Mouse (Mus musculus): ENCODE data around the gene Arxes1. TPM values are rescaled to one million over a fixed set of nuclear protein-coding genes. Genes with fewer than 3 reads are reported as not detected.
"Not testable (repeated sequence)": the region's sequence is repeated elsewhere in the genome, so short reads cannot be mapped to it uniquely, and the experiment has no call there.

The Arxes1 gene
- polyA plus RNA-seq (2016; fragmentation: Nextera tagmentation; extraction: Ambion mirVana), result 35.3 and 36.9 TPM in 2 replicates

DNA sequence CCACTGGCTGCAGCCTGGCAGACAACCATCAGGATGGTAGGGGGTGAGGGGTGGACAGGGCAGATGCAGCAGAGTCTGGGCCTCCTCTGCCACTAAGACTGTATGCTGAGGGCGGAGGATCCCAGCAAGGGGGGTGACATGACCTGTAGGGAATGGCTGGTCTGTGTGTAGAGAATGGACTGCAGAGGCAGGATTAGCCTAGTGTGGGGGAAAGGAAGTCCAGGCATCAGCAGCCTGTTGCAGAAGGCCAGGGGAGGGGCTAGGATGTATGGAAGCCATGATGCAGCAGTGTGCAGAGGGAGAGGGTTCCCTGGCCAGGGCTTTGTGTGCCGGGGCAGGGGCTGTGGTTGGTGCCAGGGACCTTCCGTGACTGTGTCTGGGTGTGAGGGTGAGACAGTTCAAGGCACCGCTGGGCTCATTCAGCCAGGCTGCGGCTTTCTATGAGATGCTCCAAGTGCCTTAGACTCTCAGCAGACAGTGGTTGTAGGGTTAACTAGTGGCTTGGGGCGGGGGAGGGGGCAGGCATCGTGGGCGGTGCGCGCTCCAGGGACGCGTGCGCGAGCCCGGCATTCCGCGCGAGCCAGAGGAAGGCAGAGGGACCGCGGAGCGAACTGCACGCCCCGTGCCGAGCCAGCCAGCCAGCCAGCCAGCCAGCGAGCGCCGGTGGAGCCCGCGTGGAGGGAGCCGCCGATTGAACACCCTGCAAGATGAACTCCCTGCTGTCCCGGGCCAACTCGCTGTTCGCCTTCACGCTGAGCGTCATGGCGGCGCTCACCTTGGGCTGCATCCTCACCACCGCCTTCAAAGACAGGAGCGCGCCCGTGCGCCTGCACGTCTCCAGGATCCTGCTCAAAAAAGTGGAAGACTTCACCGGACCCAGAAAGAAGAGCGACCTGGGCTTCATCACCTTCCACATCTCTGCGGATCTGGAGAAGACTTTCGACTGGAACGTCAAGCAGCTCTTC lies at the start of gene Arxes1:
TSS of gene Arxes1 (plus strand) at position 569 of the 965 bp plus-strand sequence.
- H3K9ac ChIP-seq, result not testable (repeated sequence)
- 15% methylated on average over 11 of the region's 49 CpGs for WGBS
- peak within 1 kb of the TSS; percentile 33 for H3K4me3 ChIP-seq

DNA sequence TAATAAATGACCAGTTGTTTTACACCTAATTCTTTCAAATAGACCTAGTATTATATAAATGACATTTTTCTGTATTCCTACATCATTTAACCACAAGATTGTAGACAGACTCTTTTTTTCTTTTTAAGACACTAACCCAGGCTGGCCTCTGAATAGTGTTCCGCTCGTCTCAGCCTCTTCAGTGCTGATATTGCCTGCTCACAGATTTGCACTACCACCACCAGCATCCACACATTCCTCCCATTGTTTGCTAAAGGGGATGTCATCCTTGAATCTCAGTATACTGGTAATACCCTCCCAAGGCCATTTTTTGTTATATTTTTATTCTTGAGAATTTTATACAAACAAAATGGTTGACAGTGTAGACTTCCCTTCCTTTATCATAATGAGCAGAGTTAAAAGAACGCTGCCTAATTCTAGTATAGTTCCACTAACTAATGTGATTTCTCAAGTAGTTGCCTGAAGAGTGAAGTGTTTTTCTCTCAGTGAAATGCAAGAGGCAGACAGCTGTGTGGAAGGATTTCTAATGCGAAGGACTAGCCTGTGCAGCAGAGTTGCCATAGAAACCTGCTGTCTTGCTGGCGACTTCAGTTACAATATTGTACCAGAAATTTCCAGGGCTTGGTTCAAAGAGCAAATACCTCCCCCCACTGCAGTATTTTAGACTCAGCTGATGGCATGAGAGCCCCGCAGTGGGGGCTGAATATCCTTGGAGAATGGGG lies 48.5 kb upstream of the Arxes1 start:
- H3K4me3 ChIP-seq, result no peak overlapping the region
- H3K4me2 ChIP-seq, result no peak overlapping the region
- H3K27me3 ChIP-seq (replicated peaks), result no peaks in the 10 kb centered on the region
- H3K9ac ChIP-seq, result no peak overlapping the region
- no peaks in the 10 kb centered on the region for H3K4me1 ChIP-seq (replicated peaks)
- no peaks in the 10 kb centered on the region for H3K36me3 ChIP-seq
- no peaks in the 10 kb centered on the region for H3K9me3 ChIP-seq (replicated peaks)
- 76% methylated on average over 6 of the region's 6 CpGs for WGBS
- ATAC-seq (ENCODE audit: insufficient number of reproducible peaks, low FRiP score), result no peak
- H3K27ac ChIP-seq (ENCODE audit: poor library complexity, severe bottlenecking), result no peak overlapping the region

More for the DNA sequence above, at the start of gene Arxes1:
- H3K9me3 ChIP-seq (replicated peaks); H3K4me1 ChIP-seq (replicated peaks); H3K36me3 ChIP-seq; H3K27ac ChIP-seq (ENCODE audit: poor library complexity, severe bottlenecking); H3K27me3 ChIP-seq (replicated peaks): not testable (repeated sequence)
- ATAC-seq (ENCODE audit: insufficient number of reproducible peaks, low FRiP score), result peak; percentile 89
- peak within 1 kb of the TSS; percentile 59 for H3K4me2 ChIP-seq

DNA sequence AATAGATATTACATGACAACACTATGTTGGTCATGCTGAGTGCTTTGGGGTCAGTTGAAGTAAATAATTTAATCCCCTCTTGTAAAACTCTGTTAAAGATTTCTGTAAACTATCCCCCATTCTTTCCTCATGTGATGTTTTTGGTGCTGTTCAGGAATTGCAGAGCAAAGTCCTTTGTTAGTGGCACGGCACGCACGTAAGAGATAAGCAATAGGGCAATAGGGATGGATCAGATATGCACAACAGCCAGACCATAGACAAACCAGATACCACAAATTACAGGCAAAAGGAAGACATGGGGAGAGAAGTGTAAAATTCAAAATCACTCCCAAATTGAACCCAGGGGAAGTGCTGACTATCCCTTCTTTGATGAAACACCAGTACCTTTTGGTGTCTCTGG lies 46.9 kb upstream of the Arxes1 start:
- WGBS, result 68% methylated on average over 3 of the region's 3 CpGs
- no peak for ATAC-seq (ENCODE audit: insufficient number of reproducible peaks, low FRiP score)
- no peak overlapping the region for H3K27ac ChIP-seq (ENCODE audit: poor library complexity, severe bottlenecking)

GRCm38 (mm10) chrX:135990661-135991060 lies 42.5 kb upstream of the Arxes1 start:
- Histone ChIP-seq H3K9me3 (replicated peaks) (no peaks in the 10 kb centered on the region), H3K4me3 (no peak overlapping the region), H3K4me2 (no peak overlapping the region), H3K36me3 (no peaks in the 10 kb centered on the region), H3K9ac (no peak overlapping the region), H3K4me1 (replicated peaks) (no peaks in the 10 kb centered on the region), H3K27me3 (replicated peaks) (no peaks in the 10 kb centered on the region), H3K27ac (ENCODE audit: poor library complexity, severe bottlenecking) (no peak overlapping the region)
- ATAC-seq (ENCODE audit: insufficient number of reproducible peaks, low FRiP score), result no peak
- WGBS, result 58% methylated on average over 2 of the region's 2 CpGs

More for the DNA sequence above, 46.9 kb upstream of the Arxes1 start:
- Histone ChIP-seq H3K9me3 (replicated peaks) (no peaks in the 10 kb centered on the region), H3K36me3 (no peaks in the 10 kb centered on the region), H3K4me3 (no peak overlapping the region), H3K9ac (no peak overlapping the region), H3K4me2 (no peak overlapping the region), H3K27me3 (replicated peaks) (no peaks in the 10 kb centered on the region), H3K4me1 (replicated peaks) (no peaks in the 10 kb centered on the region)

DNA sequence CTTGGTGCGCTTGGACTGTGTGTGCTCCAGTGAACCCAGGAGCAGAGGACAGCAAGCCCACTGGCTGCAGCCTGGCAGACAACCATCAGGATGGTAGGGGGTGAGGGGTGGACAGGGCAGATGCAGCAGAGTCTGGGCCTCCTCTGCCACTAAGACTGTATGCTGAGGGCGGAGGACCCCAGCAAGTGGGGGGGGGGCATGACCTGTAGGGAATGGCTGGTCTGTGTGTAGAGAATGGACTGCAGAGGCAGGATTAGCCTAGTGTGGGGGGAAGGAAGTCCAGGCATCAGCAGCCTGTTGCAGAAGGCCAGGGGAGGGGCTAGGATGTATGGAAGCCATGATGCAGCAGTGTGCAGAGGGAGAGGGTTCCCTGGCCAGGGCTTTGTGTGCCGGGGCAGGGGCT lies 40.0 kb upstream of the Arxes1 start:
- H3K36me3 ChIP-seq; H3K4me3 ChIP-seq; H3K27ac ChIP-seq (ENCODE audit: poor library complexity, severe bottlenecking); H3K4me1 ChIP-seq (replicated peaks); H3K27me3 ChIP-seq (replicated peaks); H3K9ac ChIP-seq; H3K9me3 ChIP-seq (replicated peaks): not testable (repeated sequence)
- ATAC-seq (ENCODE audit: insufficient number of reproducible peaks, low FRiP score), result peak; percentile 76
- H3K4me2 ChIP-seq, result 0 out of 2 replicates have a peak overlapping the region, but pooled peaks have one; percentile 29
- WGBS, result 82% methylated on average over 2 of the region's 3 CpGs

DNA sequence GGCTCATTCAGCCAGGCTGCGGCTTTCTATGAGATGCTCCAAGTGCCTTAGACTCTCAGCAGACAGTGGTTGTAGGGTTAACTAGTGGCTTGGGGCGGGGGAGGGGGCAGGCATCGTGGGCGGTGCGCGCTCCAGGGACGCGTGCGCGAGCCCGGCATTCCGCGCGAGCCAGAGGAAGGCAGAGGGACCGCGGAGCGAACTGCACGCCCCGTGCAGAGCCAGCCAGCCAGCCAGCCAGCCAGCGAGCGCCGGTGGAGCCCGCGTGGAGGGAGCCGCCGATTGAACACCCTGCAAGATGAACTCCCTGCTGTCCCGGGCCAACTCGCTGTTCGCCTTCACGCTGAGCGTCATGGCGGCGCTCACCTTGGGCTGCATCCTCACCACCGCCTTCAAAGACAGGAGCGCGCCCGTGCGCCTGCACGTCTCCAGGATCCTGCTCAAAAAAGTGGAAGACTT lies 39.5 kb upstream of the Arxes1 start, which contains the start of gene Arxes2:
TSS of gene Arxes2 (plus strand) at position 161 of the 456 bp plus-strand sequence.
- H3K36me3 ChIP-seq; H3K27me3 ChIP-seq (replicated peaks); H3K4me1 ChIP-seq (replicated peaks); H3K9ac ChIP-seq; H3K9me3 ChIP-seq (replicated peaks); H3K27ac ChIP-seq (ENCODE audit: poor library complexity, severe bottlenecking): not testable (repeated sequence)
- peak within 1 kb of the TSS; percentile 29 for H3K4me3 ChIP-seq
- ATAC-seq (ENCODE audit: insufficient number of reproducible peaks, low FRiP score), result peak; percentile 88
- H3K4me2 ChIP-seq, result peak within 1 kb of the TSS; percentile 55
- 9% methylated on average over 14 of the region's 39 CpGs for WGBS

DNA sequence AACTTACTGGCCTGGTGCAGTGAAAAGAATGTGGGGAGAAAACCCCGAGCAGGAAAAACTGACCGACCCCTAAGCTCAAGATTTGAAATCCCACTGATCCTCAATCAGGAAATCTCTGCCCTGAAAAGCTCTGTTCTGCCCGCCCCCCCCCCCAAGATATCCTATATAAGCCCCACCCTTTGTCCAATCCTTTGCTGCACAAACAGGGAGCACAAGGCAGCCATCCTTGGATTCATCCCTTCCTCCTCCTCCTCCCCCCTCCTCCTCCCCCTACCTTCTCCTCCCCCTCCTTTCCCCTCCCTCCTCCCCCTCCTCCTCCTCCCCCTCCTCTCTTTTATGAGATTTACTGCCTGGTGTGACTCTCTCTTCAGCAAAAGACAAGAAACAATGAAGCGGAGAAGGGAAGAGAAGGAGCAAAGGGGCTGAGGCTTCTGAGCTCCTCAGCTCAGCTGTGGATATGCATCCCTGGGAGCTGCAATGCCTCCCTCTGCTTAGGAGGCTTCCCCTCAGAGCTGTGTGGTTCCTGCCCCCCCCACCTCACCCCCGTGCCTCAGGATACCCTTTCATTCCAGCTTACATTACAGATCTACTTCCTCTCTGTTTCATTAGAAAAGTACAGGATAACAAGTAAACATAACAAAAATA lies 25.8 kb upstream of the Arxes1 start:
- no peak overlapping the region for H3K9ac ChIP-seq
- H3K4me1 ChIP-seq (replicated peaks), result no peaks in the 10 kb centered on the region
- H3K27ac ChIP-seq (ENCODE audit: poor library complexity, severe bottlenecking), result no peak overlapping the region
- H3K27me3 ChIP-seq (replicated peaks), result 0 out of 2 replicates have a peak, but pooled peaks cover 4% of the 10 kb centered on the region
- no peak for ATAC-seq (ENCODE audit: insufficient number of reproducible peaks, low FRiP score)
- WGBS, result 43% methylated on average over 5 of the region's 5 CpGs
- H3K9me3 ChIP-seq (replicated peaks), result no peaks in the 10 kb centered on the region
- H3K4me2 ChIP-seq, result no peak overlapping the region
- no peak overlapping the region for H3K4me3 ChIP-seq
- no peaks in the 10 kb centered on the region for H3K36me3 ChIP-seq

DNA sequence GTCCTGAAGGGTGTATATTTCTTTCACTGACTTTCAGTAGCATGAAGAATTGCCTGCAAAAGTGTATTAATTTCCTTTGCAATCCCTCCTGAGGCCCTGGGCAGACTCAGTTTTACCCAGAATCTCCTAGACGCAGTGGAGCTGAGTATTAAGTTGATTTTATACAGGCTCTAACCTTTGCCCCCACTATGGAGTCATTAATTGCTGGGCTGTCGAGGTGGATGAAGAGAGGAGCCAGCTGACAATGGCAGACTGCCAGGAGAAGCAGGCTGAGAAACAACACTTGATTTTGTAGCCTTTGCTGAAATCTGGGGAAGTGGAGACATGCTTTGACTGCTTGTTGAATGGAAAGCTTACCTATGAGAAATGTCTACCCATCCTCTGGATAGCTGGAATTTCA lies 18.8 kb upstream of the Arxes1 start:
- Histone ChIP-seq H3K27me3 (replicated peaks) (no peaks in the 10 kb centered on the region), H3K9ac (no peak overlapping the region), H3K27ac (ENCODE audit: poor library complexity, severe bottlenecking) (no peak overlapping the region), H3K4me3 (no peak overlapping the region), H3K4me1 (replicated peaks) (no peaks in the 10 kb centered on the region), H3K36me3 (no peaks in the 10 kb centered on the region), H3K4me2 (no peak overlapping the region), H3K9me3 (replicated peaks) (no peaks in the 10 kb centered on the region)
- ATAC-seq (ENCODE audit: insufficient number of reproducible peaks, low FRiP score), result no peak
- WGBS, result 30% methylated on average over 2 of the region's 2 CpGs

GRCm38 (mm10) chrX:136030331-136030730 lies 2.8 kb upstream of the Arxes1 start:
- peaks cover 3% of the 10 kb centered on the region; the same call in 1 of the 2 replicates for H3K4me1 ChIP-seq (replicated peaks)
- ATAC-seq (ENCODE audit: insufficient number of reproducible peaks, low FRiP score), result no peak
- no peak overlapping the region for H3K27ac ChIP-seq (ENCODE audit: poor library complexity, severe bottlenecking)
- H3K36me3 ChIP-seq, result no peaks in the 10 kb centered on the region
- no peak overlapping the region for H3K4me2 ChIP-seq
- H3K9me3 ChIP-seq (replicated peaks), result no peaks in the 10 kb centered on the region
- no peak overlapping the region for H3K9ac ChIP-seq
- H3K27me3 ChIP-seq (replicated peaks), result no peaks in the 10 kb centered on the region
- WGBS, result 62% methylated on average over 1 of the region's 1 CpGs
- no peak overlapping the region for H3K4me3 ChIP-seq

GRCm38 (mm10) chrX:136043726-136044125 lies 10.6 kb downstream of the Arxes1 start:
- WGBS, result 100% methylated on average over 1 of the region's 1 CpGs
- H3K9me3 ChIP-seq (replicated peaks), result no peaks in the 10 kb centered on the region
- H3K4me1 ChIP-seq (replicated peaks), result no peaks in the 10 kb centered on the region
- ATAC-seq (ENCODE audit: insufficient number of reproducible peaks, low FRiP score), result no peak
- H3K36me3 ChIP-seq, result no peaks in the 10 kb centered on the region
- no peak overlapping the region for H3K9ac ChIP-seq
- H3K4me2 ChIP-seq, result no peak overlapping the region
- no peak overlapping the region for H3K4me3 ChIP-seq
- H3K27me3 ChIP-seq (replicated peaks), result no peaks in the 10 kb centered on the region
- H3K27ac ChIP-seq (ENCODE audit: poor library complexity, severe bottlenecking), result no peak overlapping the region

GRCm38 (mm10) chrX:136047528-136047927 lies 14.4 kb downstream of the Arxes1 start:
- Histone ChIP-seq H3K36me3 (no peaks in the 10 kb centered on the region), H3K27me3 (replicated peaks) (no peaks in the 10 kb centered on the region), H3K27ac (ENCODE audit: poor library complexity, severe bottlenecking) (no peak overlapping the region), H3K9me3 (replicated peaks) (no peaks in the 10 kb centered on the region), H3K4me2 (no peak overlapping the region), H3K4me3 (no peak overlapping the region), H3K4me1 (replicated peaks) (no peaks in the 10 kb centered on the region), H3K9ac (no peak overlapping the region)
- no peak for ATAC-seq (ENCODE audit: insufficient number of reproducible peaks, low FRiP score)
- 16% methylated on average over 5 of the region's 5 CpGs for WGBS
